Mouse (Mus musculus) small intestine, adult 2 months (tissue): ENCODE results near the gene Ubxn2a. TPM values are rescaled to one million over a fixed set of nuclear protein-coding genes. Genes with fewer than 3 reads are reported as not detected.
"Not testable (repeated sequence)": the region's sequence is repeated elsewhere in the genome, so short reads cannot be mapped to it uniquely, and the experiment has no call there.

Experiments used
- H3K27ac ChIP-seq: fragments of 200-500 bp; 2 replicates; pipeline ENCODE4 v1.5.1; 2012; ENCODE audit warnings: low read depth, low read length, control low read depth, inconsistent platforms; ENCODE audit not compliant: insufficient read depth
- H3K27me3 ChIP-seq: fragments of 200-500 bp; 2 replicates; pipeline ENCODE4 v1.6.1; 2012; ENCODE audit warnings: mild to moderate bottlenecking, moderate library complexity, low read length, inconsistent platforms; ENCODE audit not compliant: control insufficient read depth, insufficient read depth
- H3K36me3 ChIP-seq: fragments of 200-500 bp; 2 replicates; pipeline ENCODE4 v1.6.1; 2012; ENCODE audit warnings: mild to moderate bottlenecking, low read length, control low read depth, inconsistent platforms; ENCODE audit not compliant: control insufficient read depth, insufficient read depth
- H3K4me1 ChIP-seq: fragments of 200-500 bp; 2 replicates; pipeline ENCODE4 v1.6.1; 2012; ENCODE audit warnings: low read length, inconsistent platforms, mixed read lengths; ENCODE audit not compliant: control insufficient read depth, insufficient read depth, insufficient read length
- H3K4me3 ChIP-seq: fragments of 200-500 bp; 2 replicates; pipeline ENCODE4 v1.5.1; 2012; ENCODE audit warnings: low read depth, mild to moderate bottlenecking, control low read depth, inconsistent platforms, low read length, moderate library complexity
- CTCF ChIP-seq: fragments of 200-500 bp; IDR thresholded peaks from 2 replicates; pipeline ENCODE4 v1.5.1; 2012; ENCODE audit warnings: low read depth, mild to moderate bottlenecking, control low read depth, inconsistent platforms, low read length, moderate library complexity, mixed read lengths; ENCODE audit not compliant: insufficient replicate concordance, insufficient read length; ENCODE audit errors: extremely low read depth
- POLR2A ChIP-seq: fragments of 200-500 bp; IDR thresholded peaks from 2 replicates; pipeline ENCODE4 v1.6.1; 2012; ENCODE audit warnings: low read depth, mild to moderate bottlenecking, control low read depth, inconsistent platforms, low read length, moderate library complexity
- WGBS: fragments of 180-500 bp; shearing (Covaris S2); methylation state at CpG from one replicate; pipeline ENCODE4 v1.1.7; 2018; 5-methylcytosine and 5-hydroxymethylcytosine counted together
- polyA plus RNA-seq: library from polyadenylated mRNA; depleted of rRNA; stranded (reverse); fragments of >200 nt; gene quantifications from 2 replicates; pipeline ENCODE4 v1.2.3, GENCODE M21; 2012

The Ubxn2a gene
- polyA plus RNA-seq, 1 experiment = 12.2 TPM

DNA sequence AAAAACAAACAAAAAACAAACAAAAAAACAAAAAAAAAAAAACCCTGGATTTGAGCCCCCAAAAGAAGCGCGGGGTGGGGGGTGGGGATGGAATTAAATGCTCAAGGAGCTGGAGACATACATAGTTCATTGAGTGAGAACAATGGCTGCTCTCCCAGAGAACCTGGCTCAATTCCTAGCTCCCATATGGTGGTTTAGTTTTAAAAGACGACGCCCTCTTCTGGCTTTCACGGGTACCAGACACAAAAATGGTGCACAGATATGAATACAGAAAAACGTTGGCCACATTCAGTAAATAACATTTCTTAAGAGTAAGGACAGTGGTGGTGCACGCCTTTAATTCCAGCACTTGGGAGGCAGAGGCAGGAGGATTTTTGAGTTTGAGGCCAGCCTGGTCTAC is 1.6 kb downstream of the Ubxn2a start:
- peaks cover 11% of the 10 kb centered on the region for H3K36me3 ChIP-seq
- H3K4me1 ChIP-seq = no peaks in the 10 kb centered on the region; the same call in 1 of the 2 replicates
- peak overlapping the region; percentile 29; the same call in 1 of the 2 replicates for H3K4me3 ChIP-seq
- TF ChIP-seq CTCF = no peak
- H3K27ac ChIP-seq = peak overlapping the region; percentile 84
- WGBS = 57% methylated on average over 7 of the region's 7 CpGs
- H3K27me3 ChIP-seq = no peaks in the 10 kb centered on the region

DNA sequence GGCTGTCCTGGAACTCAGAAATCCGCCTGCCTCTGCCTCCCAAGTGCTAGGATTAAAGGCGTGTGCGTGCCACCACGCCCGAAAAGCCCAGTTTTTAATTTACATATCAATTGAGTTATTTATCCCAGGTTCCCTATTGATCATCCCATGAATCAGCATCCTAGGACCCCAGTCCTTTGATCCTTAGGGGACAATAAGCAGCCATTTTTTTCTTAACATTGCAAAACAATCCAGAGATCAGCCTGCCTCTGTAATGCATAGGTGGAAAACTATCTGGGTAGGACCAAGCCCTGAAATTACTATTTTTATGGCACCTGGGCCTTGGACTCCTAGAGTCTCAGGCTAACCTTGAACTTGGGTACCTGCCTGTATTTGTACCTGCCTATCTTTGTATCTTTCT is 9.5 kb downstream of the Ubxn2a start:
- Histone ChIP-seq H3K4me3 (no peak overlapping the region), H3K27me3 (no peaks in the 10 kb centered on the region), H3K27ac (no peak overlapping the region), H3K4me1 (no peaks in the 10 kb centered on the region), H3K36me3 (peaks cover 22% of the 10 kb centered on the region)
- TF ChIP-seq POLR2A = no peak
- TF ChIP-seq CTCF = no peak
- WGBS = 91% methylated on average over 5 of the region's 5 CpGs

DNA sequence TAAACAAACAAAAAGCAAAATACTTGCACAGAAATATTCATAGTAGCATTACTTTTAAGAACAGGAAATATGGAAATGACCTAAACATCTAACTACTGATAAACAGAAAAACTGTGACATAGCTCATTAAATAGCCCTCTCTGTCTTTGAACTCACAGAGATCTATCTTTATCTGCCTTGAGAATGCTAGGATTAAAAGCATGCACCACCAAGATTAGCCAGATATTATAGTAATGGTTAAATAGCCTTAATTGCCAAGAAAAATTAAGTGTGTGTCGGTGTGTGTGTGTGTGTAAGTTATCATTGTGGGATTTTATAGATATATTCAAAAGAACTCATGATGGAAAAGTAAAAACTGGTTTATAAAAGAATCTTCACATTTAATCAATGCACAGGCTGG is 17.6 kb downstream of the Ubxn2a start:
- WGBS = 97% methylated on average over 1 of the region's 1 CpGs
- Histone ChIP-seq H3K4me1 (no peaks in the 10 kb centered on the region), H3K27me3 (no peaks in the 10 kb centered on the region), H3K4me3 (no peak overlapping the region), H3K36me3 (peaks cover 42% of the 10 kb centered on the region), H3K27ac (no peak overlapping the region)
- no peak for TF ChIP-seq CTCF
- no peak for TF ChIP-seq POLR2A

DNA sequence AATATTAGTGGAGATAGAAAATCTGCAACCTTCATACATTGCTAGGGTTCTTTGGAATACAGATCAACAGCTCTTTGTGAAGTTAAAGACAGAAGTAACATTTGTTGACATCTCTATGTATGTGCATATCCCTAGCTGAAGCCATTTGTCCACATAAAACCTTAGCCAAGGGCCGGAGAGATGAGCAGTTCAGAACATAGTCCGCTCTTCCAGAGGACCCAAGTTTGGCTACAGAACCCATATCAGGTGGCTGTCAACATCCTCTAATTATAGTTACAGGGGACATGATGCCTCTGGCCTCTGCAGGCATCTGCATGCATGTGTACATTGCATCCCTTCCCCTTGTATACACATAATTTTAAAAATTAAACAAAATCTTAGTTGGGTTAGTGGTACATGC is 18.3 kb downstream of the Ubxn2a start:
- WGBS = 94% methylated on average over 2 of the region's 2 CpGs
- peaks cover 44% of the 10 kb centered on the region for H3K36me3 ChIP-seq
- no peaks in the 10 kb centered on the region for H3K27me3 ChIP-seq
- H3K4me1 ChIP-seq = no peaks in the 10 kb centered on the region
- no peak overlapping the region for H3K4me3 ChIP-seq
- TF ChIP-seq CTCF = no peak
- no peak for TF ChIP-seq POLR2A
- no peak overlapping the region for H3K27ac ChIP-seq

DNA sequence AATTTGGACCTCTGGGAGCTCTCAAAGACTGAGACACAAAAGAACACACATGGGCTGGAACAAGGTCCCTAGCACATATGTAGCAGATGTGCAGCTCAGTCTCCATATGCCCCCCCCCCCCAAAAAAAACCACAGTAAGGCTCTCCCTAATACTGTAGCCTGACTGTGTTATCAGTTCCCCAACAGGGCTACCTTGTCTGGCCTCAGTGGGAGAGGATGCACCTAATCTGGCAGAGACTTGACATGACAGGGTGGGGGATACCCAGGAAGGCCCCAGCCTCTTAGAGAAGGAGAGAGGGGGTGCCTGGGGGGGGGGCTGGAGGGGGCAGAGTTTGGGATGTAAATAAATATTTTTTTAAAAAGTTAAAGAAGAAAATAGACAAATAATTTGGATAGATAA is 18.8 kb downstream of the Ubxn2a start:
- no peak for TF ChIP-seq CTCF
- no peak for TF ChIP-seq POLR2A
- no peak overlapping the region for H3K4me3 ChIP-seq
- no peaks in the 10 kb centered on the region for H3K4me1 ChIP-seq
- peaks cover 42% of the 10 kb centered on the region for H3K36me3 ChIP-seq
- H3K27ac ChIP-seq = no peak overlapping the region
- no peaks in the 10 kb centered on the region for H3K27me3 ChIP-seq

DNA sequence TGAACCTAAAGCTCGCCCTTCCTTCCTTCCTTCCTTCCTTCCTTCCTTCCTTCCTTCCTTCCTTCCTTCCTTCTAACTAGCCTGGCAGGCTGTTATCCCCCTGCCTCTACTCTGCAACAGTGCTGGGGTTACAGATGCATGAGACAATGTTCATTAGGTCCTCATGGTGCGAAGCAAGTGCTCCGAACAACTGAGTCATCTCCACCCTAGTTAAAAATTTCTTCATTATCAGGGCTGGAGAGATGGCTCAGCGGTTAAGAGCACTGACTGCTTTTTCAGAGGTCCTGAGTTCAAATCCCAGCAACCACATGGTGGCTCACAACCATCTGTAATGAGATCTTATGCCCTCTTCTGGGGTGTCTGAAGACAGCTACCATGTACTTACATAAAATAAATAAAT is 20.9 kb downstream of the Ubxn2a start:
- 93% methylated on average over 4 of the region's 4 CpGs for WGBS
- peaks cover 41% of the 10 kb centered on the region for H3K36me3 ChIP-seq
- not testable (repeated sequence) for H3K4me3 ChIP-seq, H3K27ac ChIP-seq, H3K4me1 ChIP-seq, H3K27me3 ChIP-seq

DNA sequence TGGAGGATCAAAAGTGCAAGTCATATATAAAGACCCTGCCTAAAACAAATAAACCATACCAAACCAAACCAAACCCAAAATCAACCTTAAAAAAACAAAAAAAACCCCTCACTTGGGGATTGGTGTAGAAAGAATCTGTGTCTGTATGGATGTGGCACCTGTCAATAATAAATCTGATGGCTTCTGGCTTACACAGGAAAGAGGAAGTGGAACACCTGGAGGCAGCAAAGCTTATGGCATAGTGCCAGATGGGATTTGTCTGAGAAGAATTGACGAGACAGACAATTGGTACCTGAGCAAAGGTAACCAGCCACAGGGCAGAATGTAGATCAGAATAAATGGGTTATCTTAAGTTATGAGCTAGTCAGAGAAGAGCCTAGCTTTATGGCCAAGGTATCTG is 22.4 kb downstream of the Ubxn2a start:
- TF ChIP-seq POLR2A (no peak), CTCF (no peak)
- no peaks in the 10 kb centered on the region for H3K27me3 ChIP-seq
- H3K4me1 ChIP-seq = no peaks in the 10 kb centered on the region
- no peak overlapping the region for H3K27ac ChIP-seq
- H3K36me3 ChIP-seq = peaks cover 35% of the 10 kb centered on the region
- H3K4me3 ChIP-seq = no peak overlapping the region
- 21% methylated on average over 1 of the region's 1 CpGs for WGBS

DNA sequence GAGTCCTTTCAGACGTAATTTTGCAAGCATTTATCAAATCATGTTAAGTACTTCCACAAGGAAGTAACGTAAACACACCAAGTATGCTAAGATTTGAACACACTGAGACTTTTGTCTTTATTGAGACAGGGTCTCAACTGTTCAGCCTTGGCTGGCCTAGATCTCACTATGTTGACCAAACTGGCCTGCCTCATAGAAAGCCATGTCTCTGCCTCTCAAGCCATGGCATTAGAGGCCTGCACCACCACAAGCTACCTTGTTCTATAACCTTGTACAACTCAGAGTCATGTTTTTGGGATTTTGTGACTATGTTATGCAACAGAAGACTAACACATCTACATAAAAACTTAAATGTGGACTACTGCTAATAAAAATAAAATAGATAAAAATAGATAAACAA is 25.4 kb downstream of the Ubxn2a start:
- Histone ChIP-seq H3K36me3 (peaks cover 35% of the 10 kb centered on the region), H3K27me3 (no peaks in the 10 kb centered on the region), H3K27ac (no peak overlapping the region), H3K4me3 (no peak overlapping the region), H3K4me1 (no peaks in the 10 kb centered on the region)
- no peak for TF ChIP-seq POLR2A
- TF ChIP-seq CTCF = no peak
- whole genome bisulfite sequencing = 87% methylated on average over 2 of the region's 2 CpGs
